10 mouse cellular contexts compared by ENCODE assay signal in genomic region chr11:103666181-103666906, GRCm38 (mm10). TPM values are rescaled to one million over a fixed set of nuclear protein-coding genes. Genes with fewer than 3 reads are reported as not detected.
A peak's percentile ranks its signal among the peaks of the same experiment; 100 is the strongest.
DNase-seq lines count a peak whose midpoint lies in the region; ATAC-seq and TF ChIP-seq lines count a peak whose summit lies in the region.
"Had no signal": no experiment of that assay in that cellular context is flagged by ENCODE, and none has a peak within 500 bp of the region (broad histone marks: within the 10 kb centered on the region; RNA-seq: fewer than 3 reads in every experiment).

No protein-coding gene starts in this region.

- ATAC-seq in forebrain, embryonic 12.5 days (ENCODE audit: low FRiP score): 0 out of 2 replicates have a peak, but pooled peaks have one; percentile 27
- ATAC-seq in forebrain, embryonic 11.5 days (replicated peaks; ENCODE audit: low FRiP score): no peak

- intact Hi-C loops in left cerebral cortex, postnatal 10 days (cut with DNase I): no loop called here

- no peak for TF ChIP-seq POLR2A in kidney, adult 2 months (IDR thresholded peaks at IDR 0.05; ENCODE audit: low read depth, low read length)

- H3K9ac ChIP-seq in forebrain, embryonic 12.5 days: no peak overlapping the region
- no peak overlapping the region for H3K9ac ChIP-seq in forebrain, embryonic 11.5 days (ENCODE audit: low read length)
- H3K9ac ChIP-seq: liver, embryonic 13.5 days had no signal

- H3K36me3 ChIP-seq in forebrain, embryonic 12.5 days (replicated peaks): no peaks in the 10 kb centered on the region
- no peaks in the 10 kb centered on the region for H3K36me3 ChIP-seq in forebrain, embryonic 11.5 days (ENCODE audit: control insufficient read depth, insufficient read depth, low read length)
- no peaks in the 10 kb centered on the region for H3K36me3 ChIP-seq in kidney, adult 2 months (ENCODE audit: control insufficient read depth, insufficient read depth, low read length)
- H3K36me3 ChIP-seq: liver, embryonic 13.5 days had no signal

- 22% methylated on average over 10 of the region's 10 CpGs for WGBS in forebrain, embryonic 12.5 days
- 21% methylated on average over 10 of the region's 10 CpGs for WGBS in forebrain, embryonic 11.5 days
- WGBS in kidney, adult 2 months: 39% methylated on average over 10 of the region's 10 CpGs

- H3K4me1 ChIP-seq in forebrain, embryonic 12.5 days: peaks cover 19% of the 10 kb centered on the region
- H3K4me1 ChIP-seq in forebrain, embryonic 11.5 days (replicated peaks; ENCODE audit: control insufficient read depth, insufficient read depth, low read length): peaks cover 4% of the 10 kb centered on the region
- no peaks in the 10 kb centered on the region for H3K4me1 ChIP-seq in kidney, adult 2 months (ENCODE audit: control insufficient read depth, insufficient read depth, low read length)
- H3K4me1 ChIP-seq: liver, embryonic 13.5 days had no signal

- no peak for TF ChIP-seq CTCF in kidney, adult 2 months (conservative IDR thresholded peaks at IDR 0.05; ENCODE audit: insufficient read depth, insufficient read length, low read depth, low read length)

- H3K27ac ChIP-seq in forebrain, embryonic 12.5 days: no peak overlapping the region
- H3K27ac ChIP-seq in forebrain, embryonic 11.5 days (ENCODE audit: low read depth, low read length): no peak overlapping the region
- H3K27ac ChIP-seq in kidney, adult 2 months (ENCODE audit: insufficient read depth, low read depth, low read length): no peak overlapping the region
- H3K27ac ChIP-seq: liver, embryonic 13.5 days had no signal

- no peak overlapping the region; the same call in 1 of the 2 replicates for H3K4me2 ChIP-seq in forebrain, embryonic 12.5 days
- no peak overlapping the region for H3K4me2 ChIP-seq in forebrain, embryonic 11.5 days (ENCODE audit: low read depth, low read length, severe bottlenecking)
- H3K4me2 ChIP-seq: liver, embryonic 13.5 days had no signal

- no peaks in the 10 kb centered on the region for H3K9me3 ChIP-seq in forebrain, embryonic 12.5 days
- no peaks in the 10 kb centered on the region for H3K9me3 ChIP-seq in forebrain, embryonic 11.5 days (ENCODE audit: control insufficient read depth, low read length)
- H3K9me3 ChIP-seq: liver, embryonic 13.5 days had no signal

- H3K27me3 ChIP-seq in forebrain, embryonic 12.5 days: peaks cover 48% of the 10 kb centered on the region
- H3K27me3 ChIP-seq in forebrain, embryonic 11.5 days (ENCODE audit: control insufficient read depth, insufficient read depth, low read length): no peaks in the 10 kb centered on the region; the same call in 1 of the 2 replicates
- no peaks in the 10 kb centered on the region for H3K27me3 ChIP-seq in kidney, adult 2 months (replicated peaks; ENCODE audit: control insufficient read depth, insufficient read depth, low read length)
- H3K27me3 ChIP-seq: liver, embryonic 13.5 days had no signal

- no peak overlapping the region for H3K4me3 ChIP-seq in forebrain, embryonic 12.5 days (replicated peaks)
- H3K4me3 ChIP-seq in forebrain, embryonic 11.5 days (ENCODE audit: low read depth, low read length): no peak overlapping the region
- H3K4me3 ChIP-seq in kidney, adult 2 months (ENCODE audit: insufficient read depth, low read depth, low read length): no peak overlapping the region
- H3K4me3 ChIP-seq: liver, embryonic 13.5 days had no signal

- DNase-seq in forebrain, embryonic 11.5 days (ENCODE audit: low spot score): no peak
- DNase-seq in frontal cortex, postnatal 25 days (ENCODE audit: low spot score in 2 of 2): peak; percentile 50 to 66
- DNase-seq in left cerebral cortex, postnatal 10 days (ENCODE audit: extremely low spot score in 1 of 2, low spot score in 2 of 2): peak; percentile 80 to 90
- peak; percentile 91 to 95 for DNase-seq in right cerebral cortex, postnatal 10 days (ENCODE audit: low spot score in 2 of 2)
- DNase-seq in thymus, postnatal 25 days: no peak
- no peak for DNase-seq in kidney, adult 2 months
- no peak for DNase-seq in ovary, postnatal 10 days (ENCODE audit: low spot score)
- DNase-seq: liver, embryonic 13.5 days had no signal

RNA-seq across cellular contexts. Expression of gene Rprml, which starts 17.0 kb away (rescaled TPM):
- not detected in 2 replicates for polyA plus RNA-seq in forebrain, embryonic 12.5 days (2016; fragmentation: Nextera tagmentation; extraction: Ambion mirVana)
- not detected in 2 replicates for polyA plus RNA-seq in forebrain, embryonic 11.5 days (2014; fragmentation: Nextera tagmentation; extraction: Ambion mirVana)
- 100 to 1,000 TPM; 111 to 117 TPM for total RNA-seq in left cerebral cortex, postnatal 10 days (2021)
- polyA plus RNA-seq in kidney, adult 2 months (2012; rRNA removed): 0.12 TPM in 1 of 2 replicates, not detected in the other
- total RNA-seq: heart, adult 8-10 months had no signal
- polyA plus RNA-seq: liver, embryonic 13.5 days had no signal

RNA-seq across cellular contexts. Expression of gene Lyzl6, which starts 27.7 kb away (rescaled TPM):
- not detected in 2 replicates for polyA plus RNA-seq in forebrain, embryonic 12.5 days (2016; fragmentation: Nextera tagmentation; extraction: Ambion mirVana)
- not detected in 2 replicates for polyA plus RNA-seq in forebrain, embryonic 11.5 days (2014; fragmentation: Nextera tagmentation; extraction: Ambion mirVana)
- total RNA-seq in left cerebral cortex, postnatal 10 days (2021): not detected
- polyA plus RNA-seq in kidney, adult 2 months (2012; rRNA removed): 0.14 TPM in 1 of 2 replicates, not detected in the other
- total RNA-seq: heart, adult 8-10 months had no signal
- polyA plus RNA-seq: liver, embryonic 13.5 days had no signal

RNA-seq across cellular contexts. Expression of gene Gosr2, which starts 31.4 kb away (rescaled TPM):
- 95.2 and 95.4 TPM in 2 replicates for polyA plus RNA-seq in forebrain, embryonic 12.5 days (2016; fragmentation: Nextera tagmentation; extraction: Ambion mirVana)
- 86.7 and 94.9 TPM in 2 replicates for polyA plus RNA-seq in forebrain, embryonic 11.5 days (2014; fragmentation: Nextera tagmentation; extraction: Ambion mirVana)
- 10 to 100 TPM; 71.8 to 76.4 TPM for total RNA-seq in left cerebral cortex, postnatal 10 days (2021)
- polyA plus RNA-seq in kidney, adult 2 months (2012; rRNA removed): 94.2 and 101 TPM in 2 replicates

RNA-seq across cellular contexts. Expression of gene Gm884, which starts 45.4 kb away (rescaled TPM):
- polyA plus RNA-seq in forebrain, embryonic 12.5 days (2016; fragmentation: Nextera tagmentation; extraction: Ambion mirVana): not detected in 2 replicates
- polyA plus RNA-seq in forebrain, embryonic 11.5 days (2014; fragmentation: Nextera tagmentation; extraction: Ambion mirVana): not detected in 2 replicates
- under 1 TPM; 0.02 to 0.04 TPM for total RNA-seq in left cerebral cortex, postnatal 10 days (2021)
- polyA plus RNA-seq in kidney, adult 2 months (2012; rRNA removed): not detected in 2 replicates
- total RNA-seq: heart, adult 8-10 months had no signal
- polyA plus RNA-seq: liver, embryonic 13.5 days had no signal

Comparison
In these comparisons a context has a peak if more than half of its experiments do, and no peak if none do; other contexts are left out.
1. DNase-seq: peak in frontal cortex, postnatal 25 days (2 of 2), left cerebral cortex, postnatal 10 days (2 of 2) and right cerebral cortex, postnatal 10 days (2 of 2); none in forebrain, embryonic 11.5 days (single experiment), thymus, postnatal 25 days (single experiment), kidney, adult 2 months (single experiment) and ovary, postnatal 10 days (single experiment).